Mouse (Mus musculus): ENCODE results near the gene Ints5.
"Not testable (repeated sequence)": the region's sequence is repeated elsewhere in the genome, so short reads cannot be mapped to it uniquely, and the experiment has no call there.

Ints5 gene

DNA sequence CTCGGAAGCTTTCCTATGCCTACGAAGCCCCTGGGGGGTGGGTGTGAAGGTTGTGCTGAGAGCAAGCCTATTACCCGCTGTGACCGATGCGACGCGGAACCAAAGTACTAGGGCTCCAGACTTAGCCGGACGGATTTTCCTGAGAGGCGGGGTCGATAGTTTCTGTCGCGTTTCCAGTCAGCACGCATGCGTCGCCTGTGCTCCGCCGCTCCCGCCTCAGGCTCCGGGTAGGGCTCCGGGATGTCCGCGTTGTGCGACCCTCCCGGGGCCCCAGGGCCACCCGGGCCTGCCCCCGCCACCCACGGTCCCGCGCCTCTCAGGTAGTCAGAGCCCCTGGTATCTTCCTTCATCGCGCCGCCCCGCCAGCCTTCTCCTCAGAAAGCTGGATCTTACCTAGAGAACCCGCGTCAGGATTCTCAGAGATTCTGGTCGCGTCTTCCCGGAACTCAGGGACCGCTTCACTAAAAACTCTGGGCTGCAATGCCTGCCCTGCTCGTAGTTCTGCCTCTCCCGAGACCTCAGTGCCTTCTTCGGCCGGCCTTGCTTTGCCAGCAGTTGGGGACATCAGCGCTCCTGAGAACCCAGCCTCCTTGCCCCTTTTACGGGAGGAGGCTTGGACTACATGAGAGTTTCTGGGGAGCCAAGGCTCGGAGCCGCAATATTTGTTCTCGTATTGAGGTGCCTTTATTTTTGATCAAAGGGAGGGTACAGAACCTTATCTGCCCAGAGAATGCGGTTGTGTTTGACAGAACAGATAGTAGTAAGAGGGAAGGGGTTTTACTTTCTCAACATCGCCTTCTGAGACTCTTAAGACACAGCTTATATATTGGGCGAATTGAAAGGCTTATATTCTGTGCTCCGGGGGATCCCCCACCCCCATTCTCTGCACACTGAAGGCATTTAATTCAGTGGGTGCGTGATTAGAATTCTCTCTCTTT lies at the start of gene Ints5:
Ints5 (plus strand) TSS at position 177 of the 938 bp plus-strand sequence.
- DNase-seq = peak; percentile 86

GRCm38 (mm10) chr19:8844371-8845129 lies 48.3 kb upstream of the Ints5 start:
- peak; percentile 72 to 82 for DNase-seq

DNA sequence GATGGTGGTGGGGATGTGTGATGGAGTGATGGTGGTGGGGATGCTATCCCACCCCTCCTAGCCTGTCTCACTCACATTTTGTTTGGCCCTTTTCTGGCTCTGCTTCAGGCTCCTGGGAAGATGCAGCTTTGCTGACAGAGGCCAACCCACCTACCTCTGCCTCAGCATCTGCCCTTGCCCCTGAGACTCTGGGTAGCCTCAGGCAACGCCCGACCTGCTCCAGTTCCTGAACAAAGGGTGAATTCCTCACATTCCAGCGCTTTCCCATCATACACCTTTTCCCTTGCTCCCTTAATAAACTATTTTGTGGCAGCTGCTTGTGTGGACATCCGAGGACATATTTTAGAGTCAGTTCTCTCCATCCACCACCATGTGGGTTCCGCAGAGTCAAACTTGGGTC lies 44.4 kb upstream of the Ints5 start:
- DNase-seq = no peak

- no peak for DNase-seq
Observed at GRCm38 (mm10) chr19:8850402-8850901, 42.4 kb upstream of the Ints5 start, which contains the start of gene Lrrn4cl. Lrrn4cl (plus strand) TSS chr19:8850768.

- peak; percentile 49 to 72 for DNase-seq
Observed at GRCm38 (mm10) chr19:8851639-8852038, 41.2 kb upstream of the Ints5 start.

DNA sequence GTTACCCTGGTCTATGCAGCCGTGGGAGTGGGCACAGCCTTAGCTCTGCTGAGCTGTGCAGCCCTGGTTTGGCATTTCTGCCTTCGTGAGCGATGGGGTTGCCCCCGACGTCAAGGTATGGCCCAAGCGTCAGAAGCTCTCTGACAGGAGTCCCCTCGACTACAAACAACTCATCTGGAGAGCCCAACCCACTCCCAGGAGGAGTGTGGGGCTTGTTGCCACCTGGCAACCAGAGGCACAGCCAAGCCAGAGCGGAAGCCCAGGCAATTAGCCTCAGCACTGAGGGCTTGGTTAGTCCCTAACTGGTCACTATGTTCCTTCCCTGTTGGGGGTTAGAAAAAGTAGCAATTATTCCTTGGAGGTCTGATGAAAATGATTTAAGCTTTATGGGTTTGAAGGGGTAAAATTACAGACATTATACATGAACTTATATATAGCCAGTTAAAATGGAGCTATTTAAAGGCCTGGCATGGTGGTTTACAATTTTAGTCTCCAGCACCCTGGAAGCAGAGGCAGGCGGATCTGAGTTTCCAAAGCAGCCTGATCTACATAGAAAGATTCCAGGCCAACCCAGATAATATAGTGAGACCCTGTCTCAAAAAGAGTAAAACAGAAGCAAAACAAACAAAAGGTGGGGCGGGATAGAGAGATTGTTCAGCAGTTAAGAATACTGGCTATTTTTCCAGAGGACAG lies 40.4 kb upstream of the Ints5 start:
- DNase-seq = peak in 1 of 2 experiments; percentile 44

GRCm38 (mm10) chr19:8853117-8853516 lies 39.7 kb upstream of the Ints5 start:
- no peak for DNase-seq

DNA sequence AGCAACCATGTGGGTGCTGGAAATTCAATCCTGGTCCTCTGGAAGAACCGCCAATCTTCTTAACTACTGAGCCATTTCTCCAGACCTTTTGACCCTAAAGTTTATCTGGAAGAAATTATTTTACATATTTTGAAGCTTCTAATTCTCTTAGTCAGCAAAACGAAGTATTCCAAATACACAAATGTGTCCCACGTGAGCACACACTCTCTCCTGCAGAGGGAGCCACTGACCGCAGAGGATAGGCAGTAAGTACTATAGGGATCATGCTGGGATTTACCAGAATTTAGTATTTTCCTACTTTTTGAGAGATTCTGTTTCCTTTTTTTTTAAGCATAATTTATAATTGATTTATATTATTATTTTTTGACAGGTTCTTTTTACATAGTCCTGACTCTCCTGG lies 35.1 kb upstream of the Ints5 start:
- DNase-seq = peak; percentile 47 to 62

GRCm38 (mm10) chr19:8859018-8859417 lies 33.8 kb upstream of the Ints5 start:
- DNase-seq = peak in 1 of 2 experiments; percentile 34

- no peak for DNase-seq
Observed at GRCm38 (mm10) chr19:8864265-8864664, 28.5 kb upstream of the Ints5 start.

DNA sequence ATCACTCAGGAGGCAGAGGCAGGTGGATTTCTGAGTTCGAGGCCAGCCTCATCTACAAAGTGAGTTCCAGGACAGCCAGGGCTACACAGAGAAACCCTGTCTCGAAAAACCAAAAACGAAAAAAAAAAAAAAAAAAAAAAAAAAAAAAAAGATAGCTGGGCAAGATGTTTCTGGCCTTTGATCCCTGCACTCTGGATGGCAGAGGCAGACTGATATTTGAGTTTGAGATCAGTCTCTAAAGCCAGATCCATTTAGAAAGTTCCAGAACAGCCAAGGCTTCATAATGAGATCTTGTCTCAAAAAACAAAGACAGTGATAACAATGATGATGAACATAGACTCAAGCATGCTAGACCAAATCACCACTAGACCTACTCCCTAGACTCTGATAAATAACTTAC lies 22.4 kb upstream of the Ints5 start:
- not testable (repeated sequence) for DNase-seq

DNA sequence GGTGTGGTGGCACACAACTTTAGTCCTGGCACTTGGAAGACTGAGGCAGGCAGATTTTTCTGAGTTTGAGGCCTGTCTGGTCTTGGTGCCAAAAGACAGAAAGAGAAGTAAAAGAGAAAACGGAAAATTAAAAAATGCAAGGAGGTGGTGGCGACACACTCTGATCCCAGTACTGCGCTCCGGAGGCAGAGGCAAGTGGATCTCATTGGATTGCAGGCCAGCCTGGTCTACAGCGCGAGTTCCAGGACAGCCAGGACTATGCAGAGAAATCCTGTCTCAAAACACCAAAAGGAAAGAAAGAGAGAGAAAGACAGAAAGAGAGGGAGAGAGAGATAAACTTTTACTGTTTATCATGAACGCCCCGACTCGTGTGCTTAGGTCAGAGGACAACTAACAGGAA lies 22.0 kb upstream of the Ints5 start:
- no peak for DNase-seq

GRCm38 (mm10) chr19:8871267-8872186 lies 21.3 kb upstream of the Ints5 start, which contains the start of gene Ubxn1:
Ubxn1 (plus strand) TSS chr19:8871496.
- peak; percentile 99 for DNase-seq

GRCm38 (mm10) chr19:8872266-8872840 lies 20.5 kb upstream of the Ints5 start:
- DNase-seq = no peak

GRCm38 (mm10) chr19:8875031-8875430 lies 17.8 kb upstream of the Ints5 start:
- no peak for DNase-seq

DNA sequence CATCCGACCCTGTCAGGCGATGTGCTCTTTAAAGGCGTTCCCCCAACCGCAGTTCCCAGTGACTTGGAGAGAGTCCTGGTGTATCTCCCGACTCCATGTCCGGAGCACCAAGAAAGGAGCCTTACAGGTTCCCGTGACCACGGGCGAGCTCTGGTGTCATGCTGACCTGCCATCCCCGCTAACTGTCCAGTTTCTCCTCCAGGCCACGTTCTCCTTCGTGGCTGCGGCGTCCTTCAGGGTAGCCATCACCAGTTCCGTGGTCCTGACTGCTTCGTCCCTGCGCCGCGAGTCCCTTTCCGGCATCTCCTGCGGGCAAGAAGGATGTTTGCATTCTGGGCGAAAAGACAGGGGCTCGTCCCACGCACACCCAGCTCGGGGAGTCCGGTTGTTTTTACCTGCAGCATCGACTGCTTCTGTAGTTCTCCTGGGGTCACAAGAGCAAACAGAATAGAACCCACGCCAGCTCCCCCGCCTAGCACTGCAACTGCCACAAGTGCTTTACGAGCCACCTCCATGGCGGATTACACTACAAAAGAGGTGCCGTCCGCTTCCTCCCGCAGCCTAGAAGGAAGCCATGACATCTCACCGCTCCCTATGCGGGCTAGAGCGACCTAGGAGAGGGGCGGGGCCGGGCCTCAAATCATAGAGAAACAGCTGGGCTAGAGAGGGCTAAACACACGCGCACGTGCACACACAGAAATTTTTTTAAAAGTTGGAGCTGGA lies 12.3 kb upstream of the Ints5 start, which contains the start of gene Uqcc3:
Uqcc3 (minus strand) TSS at position 613 of the 723 bp plus-strand sequence.
- DNase-seq = peak; percentile 93

DNA sequence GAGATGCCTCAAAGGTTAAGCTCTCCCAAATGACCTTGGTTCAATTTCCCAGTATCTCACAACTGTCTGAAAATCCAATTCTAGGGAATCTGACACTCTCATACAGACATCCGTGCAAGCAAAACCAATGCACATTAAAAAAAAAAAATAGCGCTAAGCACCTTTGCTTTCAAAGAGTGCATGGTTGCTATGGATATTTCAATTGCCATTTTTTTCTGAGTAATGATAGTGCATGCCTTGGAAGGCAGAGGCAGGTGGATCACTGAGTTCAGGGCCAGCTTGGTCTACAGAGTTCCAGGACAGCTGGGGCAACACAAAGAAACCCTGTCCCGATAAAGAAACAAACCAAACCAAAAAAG lies 11.8 kb upstream of the Ints5 start:
- no peak for DNase-seq

- DNase-seq = no peak
Observed at GRCm38 (mm10) chr19:8883616-8884015, 9.2 kb upstream of the Ints5 start, which contains the start of the genes Lbhd1 and Gm49403. Lbhd1 (plus strand) TSS chr19:8883732. Gm49403 (plus strand) TSS chr19:8883930.

GRCm38 (mm10) chr19:8886916-8887584 lies 5.8 kb upstream of the Ints5 start:
- DNase-seq = no peak

All from lung, adult 18-20 months (tissue).